Mouse (Mus musculus) CD4-positive, CD25-positive, alpha-beta regulatory T cell, adult 4 months (primary cell): ENCODE results near the gene Msmp. TPM values are rescaled to one million over a fixed set of nuclear protein-coding genes. Genes with fewer than 3 reads are reported as not detected.
"Not testable (repeated sequence)": the region's sequence is repeated elsewhere in the genome, so short reads cannot be mapped to it uniquely, and the experiment has no call there.

Experiments used
- ATAC-seq: one replicate; pipeline ENCODE4 v1.8.0; 2017
- polyA plus RNA-seq, 2 experiments: library from polyadenylated mRNA; unstranded; fragments of 100-300 nt; shearing (Covaris generic); gene quantifications; one replicate each; pipeline ENCODE4 v1.2.1; 2017

Msmp gene
- polyA plus RNA-seq, 2 experiments from 2014 or later, result not detected

DNA sequence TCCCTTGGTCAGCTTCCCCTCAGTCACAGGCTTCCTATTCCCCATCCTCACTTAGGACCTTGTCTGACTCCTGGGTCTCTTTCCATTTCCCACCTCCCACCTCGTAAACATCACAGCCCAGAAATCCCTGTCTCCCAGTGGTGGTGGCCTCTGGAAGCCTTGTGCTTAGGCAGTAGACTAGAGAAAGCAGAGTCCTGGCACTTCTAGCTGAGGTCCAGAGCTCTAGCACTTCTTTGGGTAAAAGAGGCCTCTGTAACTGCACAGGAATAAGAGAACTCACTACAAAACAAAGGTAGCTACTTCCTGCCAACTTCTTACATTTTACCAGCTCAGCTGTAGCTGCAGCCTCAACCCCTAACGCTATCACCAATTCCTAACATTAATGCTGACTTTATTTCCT, 23.3 kb downstream of the Msmp start:
- no peak for ATAC-seq

DNA sequence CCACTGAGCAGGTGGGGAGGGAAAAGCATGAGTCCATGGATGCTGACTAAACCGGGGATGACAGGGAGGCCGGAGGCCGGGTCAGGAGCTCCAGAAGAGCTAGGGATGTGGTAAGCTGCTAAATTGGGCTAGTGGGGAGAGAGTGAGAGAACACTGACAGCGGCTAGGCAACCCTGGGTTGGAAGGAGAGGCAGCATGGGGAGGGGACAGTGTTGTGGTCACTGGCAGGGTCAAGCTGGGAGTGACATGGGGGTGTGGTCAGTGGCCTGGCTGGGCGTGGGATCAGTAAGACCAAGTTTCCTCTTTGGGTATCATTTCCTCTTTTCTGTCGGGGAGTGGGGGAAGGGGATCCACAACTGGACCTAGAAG, 24.1 kb downstream of the Msmp start:
- no peak for ATAC-seq

DNA sequence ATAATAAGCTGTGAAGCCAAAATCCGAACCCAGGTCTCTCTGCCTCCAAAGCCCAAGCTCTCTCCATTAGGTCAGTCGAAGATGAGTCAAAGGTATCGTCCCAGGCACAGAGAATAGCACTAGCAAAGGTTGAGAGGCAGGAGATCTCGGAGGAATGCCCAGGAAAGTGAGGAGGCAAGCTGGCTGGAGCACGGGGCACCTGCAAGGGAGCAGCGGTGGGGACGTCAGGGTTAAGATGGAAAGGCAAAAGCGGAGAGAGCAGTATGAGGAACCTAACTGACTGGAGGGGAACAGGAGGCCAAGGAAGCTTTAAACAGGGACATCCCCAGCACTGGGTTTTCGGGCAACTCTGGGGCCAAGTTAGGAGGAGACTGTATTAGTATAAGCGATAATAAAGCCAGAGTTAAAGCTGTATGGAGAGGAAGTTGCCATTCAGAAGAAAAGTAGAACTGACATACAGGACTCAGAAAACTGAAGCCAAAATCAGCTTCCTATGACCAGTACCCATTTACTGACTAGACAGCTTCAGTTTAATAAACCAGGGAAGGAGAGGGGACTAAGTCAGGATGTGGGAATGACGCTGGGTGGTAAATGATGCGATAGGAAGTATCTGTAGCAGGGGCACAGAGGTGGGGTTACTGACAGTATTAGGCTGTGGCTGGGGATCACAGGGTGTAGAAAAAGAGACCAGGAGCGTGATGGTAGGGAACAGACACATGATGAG, 24.6 kb downstream of the Msmp start:
- no peak for ATAC-seq

DNA sequence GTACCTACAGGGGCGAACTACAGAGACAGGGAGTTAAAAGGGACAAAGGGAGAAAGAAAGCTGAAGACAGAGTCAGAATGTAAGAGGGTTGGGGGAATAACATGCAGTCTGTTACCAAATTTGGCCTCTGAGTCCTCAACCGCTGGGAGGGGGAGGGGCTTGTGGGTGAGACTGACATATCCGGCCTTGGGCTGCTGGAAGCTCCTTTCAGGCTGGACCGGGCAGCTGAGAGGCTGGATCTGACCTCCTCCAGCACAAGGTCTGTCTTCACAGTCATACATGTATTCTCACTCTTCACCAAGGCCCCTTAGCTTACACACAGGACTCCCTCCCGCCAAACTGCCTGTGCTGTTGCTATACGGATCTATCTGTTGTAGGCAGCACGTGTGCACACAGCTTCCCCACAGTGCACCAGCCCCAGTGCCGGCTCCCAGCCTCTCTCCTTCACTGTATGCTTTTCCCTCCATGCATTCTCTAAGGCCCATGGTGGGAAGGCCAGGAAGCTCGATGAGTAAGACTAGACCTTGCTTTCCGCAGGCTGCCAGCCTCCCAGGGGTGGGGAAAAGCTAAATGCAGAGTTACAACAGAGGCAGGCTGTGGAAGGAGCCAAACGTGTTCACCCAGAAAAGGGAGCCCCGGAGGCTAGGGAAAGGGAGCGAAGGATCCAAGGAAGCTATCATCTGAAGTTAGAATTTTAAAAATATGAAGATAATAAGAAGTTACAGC, 25.5 kb downstream of the Msmp start:
- ATAC-seq, result peak; percentile 43

DNA sequence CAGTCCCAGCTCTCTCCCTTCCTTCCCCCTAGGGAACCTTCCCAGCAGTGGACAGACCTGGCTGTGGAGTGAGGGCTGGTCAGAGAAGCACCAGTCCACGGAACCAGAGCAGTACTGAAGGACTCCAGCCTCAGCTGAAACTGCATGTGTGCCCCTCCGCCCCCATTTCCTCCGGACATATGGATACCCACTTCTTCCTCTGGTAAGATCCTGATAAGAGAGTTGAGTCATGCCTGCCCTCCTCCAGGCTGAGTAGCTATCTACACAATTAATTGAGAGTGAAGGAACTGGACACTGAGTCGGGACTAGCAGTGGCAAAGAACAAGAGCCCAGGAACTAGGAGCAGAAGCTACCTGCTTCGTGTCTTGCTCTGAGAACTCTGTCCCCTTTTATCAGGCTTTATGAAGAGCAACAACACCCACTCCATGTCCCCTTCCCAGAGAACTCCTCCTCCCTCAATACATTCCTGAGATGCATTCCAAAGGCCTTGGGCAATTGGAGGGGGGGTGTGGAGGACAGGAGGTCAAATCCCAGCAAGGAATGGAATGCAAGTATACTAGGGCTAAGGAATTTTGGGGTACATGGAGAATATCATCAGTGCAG, 26.2 kb downstream of the Msmp start:
- no peak for ATAC-seq

DNA sequence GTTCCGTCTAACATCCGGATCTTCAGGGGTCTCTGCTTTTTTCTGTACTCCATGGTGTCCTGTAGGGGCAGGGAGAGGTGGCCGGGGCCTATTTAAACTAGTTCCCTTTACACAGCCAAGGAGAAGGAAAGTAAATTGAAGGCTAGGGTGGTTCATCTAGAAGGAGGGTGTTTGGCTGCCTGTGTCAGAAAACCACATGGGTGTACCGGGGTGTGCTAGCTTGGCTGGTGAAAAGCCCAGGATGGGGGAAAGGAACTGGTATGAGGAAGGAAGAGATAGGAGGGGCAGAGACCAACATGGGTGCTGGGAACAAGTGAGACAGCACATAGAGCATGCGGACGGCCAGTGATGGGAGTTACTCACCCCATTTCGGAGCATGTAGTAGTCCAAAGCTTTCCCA, 28.4 kb downstream of the Msmp start:
- ATAC-seq, result no peak

DNA sequence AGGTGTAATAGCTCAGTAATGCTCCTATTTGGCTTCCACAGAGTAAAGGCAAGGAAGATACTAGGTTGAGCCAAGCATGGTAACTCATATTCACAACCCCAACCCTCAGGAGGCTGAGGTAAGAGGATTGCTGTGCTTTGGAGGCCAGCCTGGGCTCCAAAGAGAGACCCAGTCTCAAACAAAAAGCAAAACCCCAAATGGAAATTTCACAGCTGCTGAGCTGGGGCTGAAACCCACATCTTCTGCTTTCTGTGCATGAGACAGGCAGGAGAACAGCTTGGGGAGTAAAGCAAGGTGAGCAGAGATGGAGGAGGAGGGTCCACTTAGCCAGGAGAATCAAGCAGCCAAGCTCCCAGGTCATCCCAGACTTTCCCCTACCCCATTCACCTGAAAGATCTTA, 30.4 kb downstream of the Msmp start:
- ATAC-seq, result no peak

DNA sequence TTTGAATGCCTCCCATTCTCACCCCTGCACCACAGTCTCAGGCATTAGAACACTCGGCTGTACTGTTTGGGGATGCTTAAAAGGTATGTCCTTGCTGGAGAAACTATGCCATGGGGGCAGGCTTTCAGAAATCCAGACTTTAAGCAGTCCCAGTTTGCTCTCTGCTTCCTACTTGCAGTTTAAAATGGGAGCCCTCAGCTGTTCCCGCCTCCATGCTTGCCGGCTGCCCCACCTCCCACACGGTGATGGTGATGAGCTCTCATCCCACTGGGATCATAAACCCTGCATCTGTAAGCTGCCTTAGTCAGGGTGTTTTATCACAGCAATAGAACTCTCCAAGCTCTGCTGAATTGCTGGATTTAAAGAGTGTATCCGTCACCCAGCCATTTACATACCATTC, 31.9 kb downstream of the Msmp start:
- no peak for ATAC-seq

DNA sequence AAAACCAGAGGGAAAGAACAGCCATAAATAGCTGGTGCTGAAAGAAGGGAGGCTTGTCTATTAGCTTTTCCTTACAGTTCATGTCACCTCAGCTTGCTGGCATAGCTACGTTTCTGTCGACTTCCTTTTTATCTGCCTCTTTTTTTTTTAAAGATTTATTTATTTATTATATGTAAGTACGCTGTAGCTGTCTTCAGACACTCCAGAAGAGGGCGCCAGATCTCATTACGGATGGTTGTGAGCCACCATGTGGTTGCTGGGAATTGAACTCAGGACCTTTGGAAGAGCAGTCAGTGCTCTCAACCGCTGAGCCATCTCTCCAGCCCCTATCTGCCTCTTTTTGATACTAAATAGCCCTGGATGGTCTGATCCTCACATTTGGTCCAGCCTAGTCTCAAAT, 32.4 kb downstream of the Msmp start:
- ATAC-seq, result not testable (repeated sequence)

DNA sequence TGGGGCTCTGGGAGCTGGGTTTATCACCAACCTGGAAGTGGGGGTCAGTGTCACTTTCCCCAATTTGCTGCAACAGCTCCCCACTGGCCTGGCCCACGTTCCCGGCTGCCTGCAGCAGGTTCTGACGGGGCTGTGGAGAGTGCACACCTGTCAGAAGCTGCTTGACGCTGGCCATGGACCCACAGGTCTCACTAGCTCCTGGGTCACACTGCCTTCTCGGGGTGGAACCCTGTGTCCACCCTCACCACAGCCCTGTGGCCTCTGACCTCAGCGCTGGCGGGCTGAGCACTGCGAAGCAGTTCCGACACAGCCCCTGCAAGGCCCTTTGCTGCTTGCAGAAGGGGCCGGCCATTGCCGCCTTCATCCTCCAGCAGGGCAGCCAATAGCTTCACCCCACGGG, 35.2 kb downstream of the Msmp start:
- no peak for ATAC-seq

DNA sequence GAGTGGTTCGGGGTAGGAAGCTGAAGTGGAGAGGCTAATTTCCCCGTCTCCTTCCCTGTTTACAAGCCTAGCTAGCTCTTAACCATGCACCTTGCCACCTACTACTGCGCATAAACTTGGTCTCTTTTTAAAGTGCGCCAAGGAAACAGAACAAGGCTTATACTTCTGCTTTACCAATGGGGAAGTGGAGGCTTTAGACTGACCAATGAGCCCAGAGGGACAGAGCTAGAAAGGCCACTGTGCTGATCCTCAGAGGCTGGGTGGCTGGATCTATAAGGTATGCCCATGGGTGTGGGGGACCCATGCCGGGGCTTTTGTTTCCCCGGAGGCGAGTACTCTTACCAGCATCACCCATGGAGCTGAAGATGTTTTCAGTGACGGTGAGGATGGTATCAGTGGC, 37.1 kb downstream of the Msmp start:
- no peak for ATAC-seq

DNA sequence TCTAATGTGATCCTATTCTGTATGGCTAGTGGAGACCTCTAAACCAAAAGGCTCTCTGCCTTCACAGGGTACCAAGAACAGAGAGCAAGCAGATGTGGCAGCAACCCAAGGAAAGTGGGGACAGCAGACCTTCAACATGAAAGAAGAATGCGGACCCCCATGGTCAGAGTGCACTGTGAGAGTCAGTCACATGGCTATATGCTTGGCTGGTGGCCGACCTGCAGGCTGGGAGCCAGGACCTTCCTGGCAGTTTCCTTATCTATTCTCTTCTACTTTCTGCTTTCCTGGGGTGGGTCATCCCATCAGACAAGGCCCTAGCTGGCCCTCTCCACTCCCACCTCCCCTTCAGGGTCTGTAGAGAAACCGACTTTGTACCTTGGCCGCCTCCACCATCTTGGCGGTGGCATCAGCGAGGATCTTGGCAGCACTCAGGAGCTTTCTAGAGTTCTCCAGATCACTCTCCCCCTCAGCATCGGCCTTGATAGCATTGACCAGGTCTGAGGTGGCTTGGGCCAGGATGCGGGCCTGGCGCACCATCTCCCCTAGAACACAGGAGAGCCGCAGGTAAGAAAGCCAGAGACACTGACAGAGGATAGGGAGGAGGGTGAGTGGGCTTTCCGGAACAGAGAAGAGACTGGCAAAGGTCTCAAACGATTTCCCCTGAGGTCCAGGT, 37.8 kb downstream of the Msmp start:
- no peak for ATAC-seq

DNA sequence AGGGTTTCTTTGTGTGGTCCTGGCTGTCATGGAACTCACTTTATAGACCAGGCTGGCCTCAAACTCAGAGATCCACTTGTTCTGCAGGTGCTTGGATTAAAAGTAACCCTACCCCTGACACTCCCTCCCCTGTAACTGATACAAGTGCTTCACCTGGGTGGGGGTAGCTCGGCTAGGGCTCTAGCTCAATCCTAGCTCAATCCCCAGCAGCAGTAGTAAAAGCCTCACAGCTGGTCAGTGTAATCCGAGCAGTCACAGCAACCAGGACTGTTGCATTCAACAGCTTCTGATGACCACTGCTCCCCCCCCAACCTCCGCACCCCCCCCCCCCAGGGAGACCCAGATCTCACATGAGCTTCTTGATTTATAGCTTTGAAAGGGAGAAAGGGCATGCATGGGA, 42.2 kb downstream of the Msmp start:
- ATAC-seq, result no peak

DNA sequence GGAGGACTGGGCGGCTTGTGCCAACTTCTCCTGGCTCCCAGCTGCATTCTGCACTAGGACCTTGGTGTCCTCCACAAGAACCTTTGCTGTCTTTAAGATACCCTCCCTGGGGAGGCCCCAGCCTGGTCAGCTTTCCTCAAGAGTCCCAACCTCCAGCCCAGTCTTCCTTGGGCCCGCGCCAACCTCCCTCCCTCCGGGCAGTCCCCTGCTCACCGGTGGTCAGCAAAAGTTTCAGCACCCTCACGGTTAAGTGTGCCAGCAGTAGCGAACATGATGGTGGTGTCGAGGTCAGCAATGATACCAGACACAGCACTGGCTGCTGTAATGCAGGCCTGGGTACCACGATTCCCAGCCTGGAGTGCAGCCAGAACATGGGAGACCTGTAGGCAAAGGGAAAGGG, 48.3 kb downstream of the Msmp start:
- ATAC-seq, result no peak

DNA sequence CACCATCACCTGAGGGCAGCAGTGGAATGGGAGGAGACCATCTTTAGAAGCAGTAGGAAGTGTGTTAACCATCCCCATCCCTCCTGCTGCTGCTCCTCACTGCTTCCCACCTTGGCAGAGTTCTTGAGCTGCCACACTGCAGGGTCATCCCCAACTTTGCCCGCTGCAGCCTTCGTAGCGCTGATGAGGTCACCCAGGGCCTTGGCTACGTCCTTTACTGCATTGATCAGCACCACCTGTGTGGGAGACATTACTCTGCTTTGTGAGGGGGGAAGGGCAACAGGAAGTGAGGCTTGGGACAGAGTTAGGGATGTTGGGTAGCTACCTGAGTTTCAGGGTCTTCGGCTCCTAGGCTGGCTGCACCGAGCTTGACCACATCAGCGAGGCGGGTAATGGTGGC, 48.7 kb downstream of the Msmp start:
- no peak for ATAC-seq

DNA sequence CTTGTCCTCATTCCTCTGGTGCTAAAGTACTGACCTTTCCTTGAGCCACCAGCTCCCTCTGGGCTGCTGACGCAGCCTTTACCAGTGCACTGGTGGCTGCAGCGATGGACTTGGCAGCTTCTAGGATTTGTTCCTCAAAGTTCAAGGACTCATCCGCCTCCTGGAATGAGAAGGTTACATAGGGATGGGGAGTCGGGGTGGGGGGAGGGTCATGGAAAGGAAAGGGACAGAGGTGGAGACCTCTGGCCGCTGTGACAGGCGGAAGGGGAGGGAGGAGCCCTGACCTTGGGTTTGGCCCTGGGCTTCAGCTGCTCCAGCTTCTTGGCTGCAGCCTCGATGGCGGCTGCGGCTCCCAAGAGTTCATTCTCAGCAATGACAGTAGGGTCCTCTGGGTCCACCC, 51.0 kb downstream of the Msmp start:
- ATAC-seq, result no peak

Other genes with a start within 250 kb of the Msmp start
- gene Rusc2, start 202.5 kb downstream of the Msmp start, polyA plus RNA-seq, result not detected
- not detected for gene Fam166b, start 155.4 kb downstream of the Msmp start, polyA plus RNA-seq
- 1 to 10 TPM in 1 of 2 experiments, under 1 TPM in 1; 0.37 to 1.7 TPM for gene Tesk1, start 142.6 kb downstream of the Msmp start, polyA plus RNA-seq
- 100 to 1,000 TPM; 132 to 166 TPM for gene Cd72, start 129.9 kb downstream of the Msmp start, polyA plus RNA-seq
- gene Sit1, start 100.8 kb downstream of the Msmp start, polyA plus RNA-seq, result 100 to 1,000 TPM; 144 to 199 TPM
- 10 to 100 TPM; 64.0 to 76.0 TPM for gene Ccdc107, start 91.6 kb downstream of the Msmp start, polyA plus RNA-seq
- 1 to 10 TPM; 4.9 to 8.3 TPM for gene Arhgef39, start 84.8 kb downstream of the Msmp start, polyA plus RNA-seq
- gene Car9, start 77.5 kb downstream of the Msmp start, polyA plus RNA-seq, result 1 to 10 TPM in 1 of 2 experiments, under 1 TPM in 1; 0.32 to 1.5 TPM
- gene Tpm2, start 60.7 kb downstream of the Msmp start, polyA plus RNA-seq, result not detected
- 100 to 1,000 TPM; 114 to 125 TPM for gene Creb3, start 22.2 kb downstream of the Msmp start, polyA plus RNA-seq
- gene Tln1, start 21.8 kb downstream of the Msmp start, polyA plus RNA-seq, result 100 to 1,000 TPM in 1 of 2 experiments, 10 to 100 TPM in 1; 83.5 to 103 TPM
- 10 to 100 TPM in 1 of 2 experiments, 1 to 10 TPM in 1; 6.7 to 13.0 TPM for gene Rgp1, start 5.8 kb downstream of the Msmp start, polyA plus RNA-seq
- gene Gba2, start 5.6 kb downstream of the Msmp start, polyA plus RNA-seq, result 10 to 100 TPM; 12.1 to 15.5 TPM
- not detected for gene Npr2, start 47.4 kb upstream of the Msmp start, polyA plus RNA-seq
- gene Spag8, start 69.1 kb upstream of the Msmp start, polyA plus RNA-seq, result not detected
- 10 to 100 TPM; 38.8 to 43.7 TPM for gene Hint2, start 72.0 kb upstream of the Msmp start, polyA plus RNA-seq
- gene Tmem8b, start 84.5 kb upstream of the Msmp start, polyA plus RNA-seq, result 1 to 10 TPM in 1 of 2 experiments, under 1 TPM in 1; 0.77 to 1.8 TPM
- 1 to 10 TPM; 2.4 to 2.6 TPM for gene Fam221b, start 84.7 kb upstream of the Msmp start, polyA plus RNA-seq
- gene Olfr70, start 116.3 kb upstream of the Msmp start, polyA plus RNA-seq, result not detected
- gene Olfr71, start 125.8 kb upstream of the Msmp start, polyA plus RNA-seq, result not detected
- gene Hrct1, start 142.7 kb upstream of the Msmp start, polyA plus RNA-seq, result not detected
- not detected for gene Spaar, start 145.5 kb upstream of the Msmp start, polyA plus RNA-seq
- gene Olfr159, start 186.5 kb upstream of the Msmp start, polyA plus RNA-seq, result not detected
- not detected for gene Olfr156, start 239.4 kb upstream of the Msmp start, polyA plus RNA-seq